Mouse (Mus musculus): ENCODE data around the gene Gtpbp10. TPM values are rescaled to one million over a fixed set of nuclear protein-coding genes. Genes with fewer than 3 reads are reported as not detected.

Gene Gtpbp10
- total RNA-seq, 2 experiments from 2014 or later = 11.4 to 13.3 TPM

- intact Hi-C loops (cut with DNase I) = loop anchor here (10.0 kb wide), 1 partner anchor 153 kb away; no protein-coding TSS in a partner anchor
- DNase-seq = no peak
Measured at GRCm38 (mm10) chr5:5501583-5501982, 57.8 kb downstream of the Gtpbp10 start.

DNA sequence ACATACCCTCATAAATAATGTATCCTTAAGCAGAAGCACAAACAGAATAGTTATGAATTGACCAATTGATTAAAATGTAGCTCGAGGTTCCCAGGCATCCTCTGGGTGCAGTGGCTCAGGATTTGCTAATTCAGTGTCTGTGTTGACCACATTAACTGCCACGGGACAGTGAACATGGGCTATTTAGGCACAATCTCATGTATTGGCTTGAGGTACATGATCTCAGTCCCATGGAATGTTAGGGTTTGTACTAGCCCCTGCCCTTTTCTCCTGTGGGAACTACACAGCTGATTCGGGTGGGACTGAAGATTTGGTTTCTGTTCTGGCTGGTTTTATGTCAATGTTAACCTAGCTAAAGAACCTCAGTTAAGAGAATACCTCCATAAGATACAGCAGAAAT, 62.9 kb downstream of the Gtpbp10 start:
- no peak for DNase-seq
- intact Hi-C loops (cut with DNase I) = no loop called here

DNA sequence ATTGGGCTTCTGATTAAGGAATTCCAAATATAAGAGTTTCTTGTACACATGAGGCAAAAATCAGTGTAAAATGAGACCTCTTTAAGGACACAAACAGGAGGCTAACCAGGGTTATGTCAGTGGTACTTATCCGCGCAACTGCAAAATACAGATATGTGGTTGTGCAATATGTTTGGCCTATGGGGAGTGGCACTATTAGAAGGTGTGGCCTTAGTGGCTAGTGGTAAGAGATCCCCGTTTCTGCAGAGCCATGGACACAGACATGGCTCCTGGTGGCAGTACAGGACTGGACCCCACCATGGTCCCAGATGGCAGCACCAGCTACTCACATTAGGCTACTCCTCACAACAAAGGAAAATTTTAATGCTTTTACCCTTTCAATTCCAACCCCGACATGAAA, 64.3 kb downstream of the Gtpbp10 start:
- DNase-seq = no peak
- intact Hi-C loops (cut with DNase I) = loop anchor here (2.0 kb wide), 1 partner anchor 254 kb away; the partner anchor contains the start of gene Steap1

DNA sequence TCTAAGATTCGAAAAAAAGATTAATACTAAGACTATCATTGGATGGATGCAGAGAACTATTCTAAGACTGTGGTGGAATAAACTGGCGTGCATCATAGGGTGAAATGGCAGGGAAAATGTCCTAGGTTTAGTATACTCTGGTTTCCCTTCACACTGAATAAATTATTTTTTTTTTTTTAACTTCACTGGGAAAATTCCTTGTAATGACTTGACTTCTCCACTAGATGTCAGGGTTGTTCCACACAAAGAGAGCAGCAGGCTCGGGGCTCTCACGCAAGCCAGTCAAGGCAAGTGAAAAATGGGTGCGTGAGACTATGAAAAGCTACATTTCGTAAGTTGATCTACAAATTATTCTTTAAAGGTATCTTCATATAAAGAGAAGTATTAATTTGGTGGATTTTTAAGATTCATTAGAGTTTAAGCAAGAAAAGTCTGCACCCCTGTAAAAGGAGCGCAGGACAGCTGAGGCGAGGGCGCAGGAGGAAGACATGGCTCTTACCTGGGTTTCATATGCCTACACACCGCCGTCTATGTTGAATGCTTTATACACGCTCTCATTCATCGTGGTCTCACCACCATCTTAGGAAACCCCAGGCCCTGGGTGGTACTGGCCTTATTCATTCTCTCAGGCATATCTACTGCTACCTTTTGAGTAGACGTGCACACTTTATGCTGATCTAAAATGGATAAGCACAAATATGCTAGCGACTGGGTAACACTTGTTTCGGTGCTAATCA, 64.9 kb downstream of the Gtpbp10 start:
- intact Hi-C loops (cut with DNase I) = loop anchor here (2.0 kb wide), 1 partner anchor 254 kb away; the partner anchor contains the start of gene Steap1
- DNase-seq = no peak

DNA sequence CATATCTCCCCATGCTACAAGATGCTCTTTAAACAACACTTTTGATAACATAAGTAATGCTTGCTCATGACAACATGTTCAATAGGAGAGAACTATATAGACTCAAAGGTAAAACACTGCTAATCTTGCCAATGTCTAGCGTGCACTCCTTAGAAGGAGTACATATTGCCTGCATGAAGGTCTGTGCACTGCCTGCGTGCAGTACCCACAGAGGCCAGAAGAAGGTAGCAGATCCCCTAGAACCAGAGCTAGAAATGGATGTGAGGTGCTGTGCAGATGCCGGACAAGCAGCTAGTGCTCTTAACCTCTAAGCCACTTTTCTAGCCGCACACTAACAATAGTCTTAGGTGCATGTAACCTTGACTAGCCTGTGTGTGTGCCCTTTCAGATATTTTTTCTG, 67.2 kb downstream of the Gtpbp10 start:
- DNase-seq = no peak
- intact Hi-C loops (cut with DNase I) = no loop called here

Other genes with a start within 250 kb of the Gtpbp10 start
- 10 to 100 TPM; 84.2 to 92.2 TPM for gene Cdk14, start 139.2 kb downstream of the Gtpbp10 start, total RNA-seq (2021)
- gene 1700015F17Rik, start 80.4 kb downstream of the Gtpbp10 start, total RNA-seq (2021) = not detected
- 10 to 100 TPM; 21.7 to 23.8 TPM for gene Cldn12, start 44.6 kb downstream of the Gtpbp10 start, total RNA-seq (2021)
- gene Gm8773, start 14.3 kb upstream of the Gtpbp10 start, total RNA-seq (2021) = 1 to 10 TPM; 6.5 to 8.2 TPM
- 10 to 100 TPM; 13.8 to 20.1 TPM for gene Cfap69, start 104.7 kb upstream of the Gtpbp10 start, total RNA-seq (2021)
- 1 to 10 TPM; 3.3 to 4.1 TPM for gene Steap2, start 135.0 kb upstream of the Gtpbp10 start, total RNA-seq (2021)
- gene Steap1, start 189.8 kb upstream of the Gtpbp10 start, total RNA-seq (2021) = not detected